15 mouse cellular contexts compared by ENCODE assay signal in the genomic region with DNA sequence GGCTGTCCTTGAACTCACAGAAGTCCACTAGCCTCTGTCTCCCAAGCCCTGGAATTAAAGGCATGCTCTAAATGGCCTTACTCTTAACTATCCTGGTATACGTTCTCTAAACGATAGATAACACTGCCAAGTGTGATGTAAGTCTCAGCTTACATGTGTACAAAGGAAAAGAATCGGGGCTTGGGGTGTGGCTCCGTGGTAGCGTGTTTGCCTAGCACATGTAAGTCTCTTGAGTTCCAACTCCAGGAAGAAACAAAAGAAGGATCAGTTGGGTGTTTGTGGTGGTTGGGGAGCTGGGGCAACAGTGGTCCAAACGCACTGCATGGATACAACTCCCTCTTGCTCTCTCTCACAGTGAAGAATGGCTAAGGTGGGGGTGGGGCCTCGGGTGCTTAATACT.
"Had no signal": no experiment of that assay in that cellular context is flagged by ENCODE, and none has a peak within 500 bp of the region (broad histone marks: within the 10 kb centered on the region; RNA-seq: fewer than 3 reads in every experiment).

No protein-coding gene starts in this region.

- H3K4me3 ChIP-seq: intestine, embryonic 15.5 days; kidney, embryonic 15.5 days; limb, embryonic 12.5 days; limb, embryonic 15.5 days; midbrain, embryonic 13.5 days had no signal

- H3K4me1 ChIP-seq: intestine, embryonic 15.5 days; kidney, embryonic 15.5 days; limb, embryonic 12.5 days; limb, embryonic 15.5 days; midbrain, embryonic 13.5 days had no signal

- H3K9me3 ChIP-seq: intestine, embryonic 15.5 days; kidney, embryonic 15.5 days; limb, embryonic 12.5 days; limb, embryonic 15.5 days; midbrain, embryonic 13.5 days had no signal

- H3K27me3 ChIP-seq: intestine, embryonic 15.5 days; kidney, embryonic 15.5 days; limb, embryonic 12.5 days; limb, embryonic 15.5 days; midbrain, embryonic 13.5 days had no signal

- H3K27ac ChIP-seq: intestine, embryonic 15.5 days; kidney, embryonic 15.5 days; limb, embryonic 12.5 days; limb, embryonic 15.5 days; liver, embryonic 14.5 days; midbrain, embryonic 13.5 days had no signal

- DNase-seq: kidney, adult 11 months; kidney, adult 8-10 months; kidney, postnatal 10 days; kidney, postnatal 4 days; left cerebral cortex, postnatal 4 days; liver, postnatal 0 days; thymus, postnatal 25 days had no signal

- H3K4me2 ChIP-seq: intestine, embryonic 15.5 days; kidney, embryonic 15.5 days; limb, embryonic 12.5 days; limb, embryonic 15.5 days; liver, embryonic 11.5 days; midbrain, embryonic 13.5 days had no signal

- H3K36me3 ChIP-seq: intestine, embryonic 15.5 days; kidney, embryonic 15.5 days; limb, embryonic 12.5 days; limb, embryonic 15.5 days; midbrain, embryonic 13.5 days had no signal

- ATAC-seq: intestine, embryonic 15.5 days; liver, postnatal 0 days; midbrain, embryonic 13.5 days; midbrain, embryonic 16.5 days had no signal

- H3K9ac ChIP-seq: intestine, embryonic 15.5 days; kidney, embryonic 15.5 days; limb, embryonic 12.5 days; limb, embryonic 15.5 days; liver, embryonic 14.5 days; liver, postnatal 0 days; midbrain, embryonic 13.5 days had no signal
